Mouse (Mus musculus) embryonic facial prominence, embryonic 15.5 days (tissue): ENCODE measurements around the gene Aunip. TPM values are rescaled to one million over a fixed set of nuclear protein-coding genes. Genes with fewer than 3 reads are reported as not detected.

ENCODE experiments used
- ATAC-seq: fragments of 200-750 bp; cut with Nextera tagmentation; 2 replicates; pipeline ENCODE4 v1.8.0; 2017; ENCODE audit warnings: low read depth, moderate TSS enrichment; ENCODE audit not compliant: insufficient number of reproducible peaks, low FRiP score, low TSS enrichment
- H3K27ac ChIP-seq: fragments of 300-500 bp; sonication (generic); replicated peaks from 2 replicates; pipeline ENCODE4 v1.5.1; 2015; ENCODE audit warnings: mild to moderate bottlenecking, inconsistent platforms
- H3K27me3 ChIP-seq: fragments of 300-500 bp; sonication (generic); 2 replicates; pipeline ENCODE4 v1.6.1; 2015; ENCODE audit warnings: inconsistent platforms
- H3K36me3 ChIP-seq: fragments of 300-500 bp; sonication (generic); 2 replicates; pipeline ENCODE4 v1.6.1; 2015; ENCODE audit warnings: mild to moderate bottlenecking, inconsistent platforms
- H3K4me1 ChIP-seq: fragments of 300-500 bp; sonication (generic); 2 replicates; pipeline ENCODE4 v1.6.1; 2015; ENCODE audit warnings: inconsistent platforms
- H3K4me2 ChIP-seq: fragments of 300-500 bp; sonication (generic); replicated peaks from 2 replicates; pipeline ENCODE4 v1.6.1; 2015; ENCODE audit warnings: mild to moderate bottlenecking, inconsistent platforms
- H3K4me3 ChIP-seq: fragments of 300-500 bp; sonication (generic); replicated peaks from 2 replicates; pipeline ENCODE4 v1.5.1; 2015; ENCODE audit warnings: mild to moderate bottlenecking, inconsistent platforms
- H3K9ac ChIP-seq: fragments of 300-500 bp; sonication (generic); 2 replicates; pipeline ENCODE4 v1.6.1; 2015; ENCODE audit warnings: inconsistent platforms
- H3K9me3 ChIP-seq: fragments of 300-500 bp; sonication (generic); replicated peaks from 2 replicates; pipeline ENCODE4 v1.6.1; 2016; ENCODE audit warnings: inconsistent platforms
- WGBS: fragments of 180-500 bp; shearing (Covaris S2); methylation state at CpG from one replicate; pipeline ENCODE4 v1.1.7; 2015; 5-methylcytosine and 5-hydroxymethylcytosine counted together
- polyA plus RNA-seq: library from polyadenylated mRNA; unstranded; fragments of >200 nt; fragmentation: Nextera tagmentation; extraction: Ambion mirVana; gene quantifications from 2 replicates; pipeline ENCODE4 v1.2.1, GENCODE M21; 2015

The Aunip gene
- polyA plus RNA-seq, 1 experiment from 2014 or later, result 8.9 TPM

DNA sequence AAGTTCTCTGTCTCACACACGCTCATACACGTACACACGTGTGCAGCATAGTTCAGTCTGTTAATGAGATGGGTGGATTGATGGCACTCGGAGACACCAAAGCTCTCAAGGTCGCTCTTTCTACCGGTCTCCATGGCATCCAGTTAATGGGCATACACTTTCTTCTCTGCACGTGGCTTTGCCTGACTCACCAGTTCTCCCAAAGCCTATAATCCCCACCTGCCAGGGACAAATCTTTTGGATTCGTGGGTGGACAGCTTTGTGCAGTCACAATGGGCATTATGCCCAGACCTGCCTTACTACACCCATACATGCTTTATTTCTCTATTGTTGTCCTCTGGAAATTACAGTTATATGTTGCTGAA is 25.0 kb downstream of the Aunip start:
- Histone ChIP-seq H3K4me1 (peaks cover 26% of the 10 kb centered on the region), H3K27ac (peak overlapping the region; percentile 93), H3K9me3 (no peaks in the 10 kb centered on the region), H3K4me3 (peak overlapping the region; percentile 98), H3K36me3 (peaks cover 38% of the 10 kb centered on the region), H3K27me3 (no peaks in the 10 kb centered on the region), H3K9ac (peak overlapping the region; percentile 80; the same call in 1 of the 2 replicates), H3K4me2 (peak overlapping the region; percentile 95)
- no peak; the same call in 1 of the 2 replicates for ATAC-seq
- WGBS, result 7% methylated on average over 8 of the region's 8 CpGs

DNA sequence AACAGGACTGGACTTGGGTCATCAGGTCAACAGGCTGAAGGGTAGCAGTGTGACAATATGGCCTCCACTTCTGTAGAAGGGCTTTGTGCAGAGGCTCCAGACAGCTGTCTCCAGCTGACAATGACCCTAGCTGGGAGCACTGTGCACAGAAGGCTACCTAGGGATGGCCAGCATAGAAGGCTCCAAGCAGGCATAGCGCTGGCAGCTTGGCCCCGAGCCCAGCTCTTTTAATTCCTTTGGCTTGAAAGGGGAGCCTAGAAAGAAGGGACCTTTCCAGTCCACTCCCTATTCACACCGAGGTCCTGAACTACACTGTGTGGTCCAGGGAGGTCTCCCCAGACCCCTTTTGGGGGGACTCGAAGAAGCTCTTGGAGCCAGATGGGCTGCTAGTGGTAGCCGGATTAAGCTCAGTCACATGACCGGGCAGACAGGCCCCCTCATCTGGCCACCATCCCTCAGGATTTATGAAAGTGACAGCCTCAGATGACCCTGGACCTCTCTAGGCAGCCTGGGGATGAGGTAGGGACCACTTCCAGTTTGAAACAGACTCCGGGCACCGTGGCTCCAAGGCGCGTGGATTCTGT is 28.3 kb downstream of the Aunip start:
- H3K4me2 ChIP-seq, result no peak overlapping the region
- no peaks in the 10 kb centered on the region for H3K27me3 ChIP-seq
- H3K9me3 ChIP-seq, result no peaks in the 10 kb centered on the region
- peaks cover 45% of the 10 kb centered on the region for H3K36me3 ChIP-seq
- H3K4me1 ChIP-seq, result peaks cover 11% of the 10 kb centered on the region
- WGBS, result 79% methylated on average over 10 of the region's 10 CpGs
- no peak overlapping the region for H3K27ac ChIP-seq
- no peak for ATAC-seq
- H3K4me3 ChIP-seq, result no peak overlapping the region
- no peak overlapping the region for H3K9ac ChIP-seq

DNA sequence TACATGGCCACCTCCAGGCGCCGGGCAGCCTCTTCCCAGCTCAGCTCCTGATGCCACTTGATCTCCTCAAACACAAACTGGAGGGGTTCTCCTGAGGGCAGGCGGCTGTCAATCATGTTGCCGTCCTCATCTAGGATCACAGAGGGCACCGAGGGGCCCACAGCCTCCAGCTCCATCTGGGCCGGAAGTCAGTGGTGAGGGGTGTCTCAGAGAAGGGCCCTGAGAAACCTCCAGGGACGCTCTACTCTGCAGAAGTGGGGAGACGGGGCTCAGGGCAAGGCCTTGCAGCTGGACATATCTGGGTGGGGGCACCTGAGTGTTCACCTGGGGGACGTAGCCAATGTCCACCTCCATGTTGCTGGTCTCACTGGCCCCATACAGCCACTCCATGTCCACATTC is 31.9 kb downstream of the Aunip start:
- H3K9ac ChIP-seq, result no peak overlapping the region
- H3K4me2 ChIP-seq, result no peak overlapping the region
- no peak for ATAC-seq
- H3K9me3 ChIP-seq, result no peaks in the 10 kb centered on the region
- H3K4me3 ChIP-seq, result no peak overlapping the region
- 88% methylated on average over 9 of the region's 9 CpGs for WGBS
- peaks cover 67% of the 10 kb centered on the region for H3K36me3 ChIP-seq
- H3K27ac ChIP-seq, result no peak overlapping the region
- no peaks in the 10 kb centered on the region for H3K27me3 ChIP-seq
- H3K4me1 ChIP-seq, result peaks cover 8% of the 10 kb centered on the region

DNA sequence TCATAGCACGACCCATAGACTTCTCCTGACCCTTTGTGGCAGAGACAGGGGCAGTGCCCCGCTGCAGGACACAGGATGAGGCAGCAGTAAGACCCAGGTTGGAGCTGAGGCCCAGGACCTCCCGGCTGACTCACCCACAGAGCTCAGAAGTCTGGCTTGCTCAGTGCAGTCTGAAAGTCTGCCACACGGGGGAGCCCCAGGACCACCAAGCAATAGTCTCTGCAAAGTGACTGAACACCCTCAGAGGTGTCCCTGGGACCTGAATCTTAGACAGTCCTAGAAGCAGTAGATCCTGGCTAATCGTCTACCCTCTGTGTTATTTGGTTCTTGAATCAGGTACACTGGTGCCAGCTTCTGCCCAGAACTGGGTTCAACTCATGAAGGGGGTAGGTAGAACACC is 32.5 kb downstream of the Aunip start:
- Histone ChIP-seq H3K9me3 (no peaks in the 10 kb centered on the region), H3K36me3 (peaks cover 66% of the 10 kb centered on the region), H3K4me3 (no peak overlapping the region), H3K9ac (no peak overlapping the region), H3K27ac (no peak overlapping the region), H3K27me3 (no peaks in the 10 kb centered on the region), H3K4me2 (no peak overlapping the region), H3K4me1 (peaks cover 11% of the 10 kb centered on the region)
- 6% methylated on average over 5 of the region's 5 CpGs for WGBS
- ATAC-seq, result peak; percentile 55; the same call in 1 of the 2 replicates

DNA sequence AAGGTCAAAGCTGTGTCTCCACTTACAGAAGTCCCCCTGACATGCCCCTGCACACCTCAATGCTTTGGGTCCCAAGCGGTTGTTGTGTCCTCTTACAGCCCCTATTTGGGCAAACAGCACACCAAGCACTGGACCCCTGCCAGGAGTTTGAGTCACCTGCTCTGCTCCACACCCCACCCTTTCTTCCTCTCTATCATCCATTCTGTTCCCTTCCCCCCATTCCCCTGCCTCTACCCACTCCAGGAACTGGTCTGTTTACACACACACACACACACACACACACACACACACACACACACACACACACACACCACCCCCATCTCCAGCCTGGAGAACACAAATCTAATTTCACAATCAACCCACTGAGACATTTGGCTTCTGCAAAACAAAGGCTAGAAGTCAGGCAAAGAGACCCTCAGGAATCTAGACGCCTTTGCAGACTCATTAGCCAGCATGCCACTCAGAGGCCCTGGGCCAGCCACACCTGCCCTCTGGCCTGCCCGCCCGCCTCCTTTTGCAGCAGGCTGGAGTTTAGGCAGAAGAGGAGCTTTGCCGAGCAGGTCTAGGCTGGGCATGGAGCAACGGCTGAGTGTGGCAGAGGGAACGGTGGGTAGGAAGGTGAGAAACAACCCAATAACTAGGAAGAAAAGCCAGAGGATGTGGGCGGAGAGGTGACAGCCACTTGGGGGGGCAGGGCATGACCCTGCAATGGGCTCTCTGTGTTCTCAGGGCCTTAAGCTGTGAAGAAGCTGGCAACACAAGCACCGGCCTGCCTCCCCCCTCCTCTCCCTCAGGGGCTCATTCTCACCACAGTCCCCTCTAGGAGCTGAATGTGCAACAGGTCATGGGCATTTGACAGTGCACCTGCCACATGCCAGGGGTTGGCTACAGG is 36.3 kb downstream of the Aunip start:
- WGBS, result 56% methylated on average over 9 of the region's 9 CpGs
- H3K27me3 ChIP-seq, result no peaks in the 10 kb centered on the region
- H3K9me3 ChIP-seq, result 0 out of 2 replicates have a peak, but pooled peaks cover 4% of the 10 kb centered on the region
- H3K27ac ChIP-seq, result no peak overlapping the region
- H3K9ac ChIP-seq, result no peak overlapping the region
- no peak overlapping the region for H3K4me2 ChIP-seq
- ATAC-seq, result no peak
- peaks cover 28% of the 10 kb centered on the region for H3K4me1 ChIP-seq
- peaks cover 50% of the 10 kb centered on the region for H3K36me3 ChIP-seq
- H3K4me3 ChIP-seq, result no peak overlapping the region

DNA sequence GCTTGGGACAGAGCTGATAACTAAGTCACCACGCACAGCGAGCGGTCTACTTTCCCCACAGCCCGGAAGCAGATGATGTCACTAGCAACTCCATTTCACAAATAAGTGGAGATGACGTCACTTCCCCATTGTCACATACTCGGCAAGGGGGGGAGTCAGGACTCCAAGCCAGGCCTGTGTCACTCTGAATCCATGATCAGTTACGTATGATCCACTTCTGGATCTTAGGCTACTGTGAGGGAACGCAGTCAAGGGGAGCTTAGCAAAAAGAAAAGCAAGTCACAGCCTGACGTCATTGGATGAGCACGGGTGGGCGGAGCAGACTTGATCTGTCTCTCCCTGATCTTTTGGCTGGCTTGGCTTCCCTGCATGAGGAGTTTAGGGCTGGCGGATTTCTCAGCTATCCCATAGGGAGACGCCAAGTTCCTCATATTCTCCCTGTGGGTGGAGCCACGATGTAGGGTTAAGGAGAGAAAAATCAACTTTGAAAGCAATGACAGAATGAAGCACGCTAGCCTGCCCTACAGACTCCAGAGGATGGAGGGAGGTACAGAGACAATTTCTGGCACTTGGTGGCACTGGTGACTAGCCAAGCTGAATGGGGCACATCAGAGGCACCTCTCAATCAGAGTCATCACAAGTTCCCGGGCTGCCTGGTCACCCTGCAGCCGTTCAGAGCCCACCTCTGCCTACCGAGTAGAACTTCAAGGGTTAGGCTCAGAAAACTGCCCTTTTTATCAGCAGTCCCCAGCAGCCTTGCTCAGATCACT is 37.6 kb downstream of the Aunip start:
- Histone ChIP-seq H3K4me1 (peaks cover 33% of the 10 kb centered on the region), H3K9me3 (0 out of 2 replicates have a peak, but pooled peaks cover 4% of the 10 kb centered on the region), H3K4me3 (no peak overlapping the region), H3K4me2 (no peak overlapping the region), H3K36me3 (peaks cover 39% of the 10 kb centered on the region), H3K27me3 (no peaks in the 10 kb centered on the region), H3K27ac (no peak overlapping the region), H3K9ac (0 out of 2 replicates have a peak overlapping the region, but pooled peaks have one; percentile 0)
- no peak for ATAC-seq
- 62% methylated on average over 18 of the region's 18 CpGs for WGBS

DNA sequence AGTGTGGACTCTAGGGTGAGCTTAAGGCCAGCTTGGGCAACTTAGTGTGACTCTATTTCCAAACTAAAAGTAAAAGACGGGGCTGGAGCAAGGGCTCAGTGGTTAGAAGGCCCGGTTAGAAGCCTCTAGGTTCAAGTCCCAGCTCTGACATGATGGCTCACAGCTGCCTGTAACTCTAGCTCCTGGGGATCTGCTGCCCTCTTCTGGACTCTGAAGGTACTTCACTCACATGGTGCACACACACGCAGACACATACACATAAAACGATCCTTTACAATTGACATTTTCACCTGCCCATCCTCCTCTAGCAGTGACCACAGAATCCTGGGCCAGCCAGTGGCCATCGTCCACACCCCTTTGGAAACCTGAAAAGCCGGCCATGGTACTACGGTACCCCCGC is 39.1 kb downstream of the Aunip start:
- ATAC-seq, result no peak
- Histone ChIP-seq H3K4me2 (no peak overlapping the region), H3K36me3 (peaks cover 32% of the 10 kb centered on the region)

DNA sequence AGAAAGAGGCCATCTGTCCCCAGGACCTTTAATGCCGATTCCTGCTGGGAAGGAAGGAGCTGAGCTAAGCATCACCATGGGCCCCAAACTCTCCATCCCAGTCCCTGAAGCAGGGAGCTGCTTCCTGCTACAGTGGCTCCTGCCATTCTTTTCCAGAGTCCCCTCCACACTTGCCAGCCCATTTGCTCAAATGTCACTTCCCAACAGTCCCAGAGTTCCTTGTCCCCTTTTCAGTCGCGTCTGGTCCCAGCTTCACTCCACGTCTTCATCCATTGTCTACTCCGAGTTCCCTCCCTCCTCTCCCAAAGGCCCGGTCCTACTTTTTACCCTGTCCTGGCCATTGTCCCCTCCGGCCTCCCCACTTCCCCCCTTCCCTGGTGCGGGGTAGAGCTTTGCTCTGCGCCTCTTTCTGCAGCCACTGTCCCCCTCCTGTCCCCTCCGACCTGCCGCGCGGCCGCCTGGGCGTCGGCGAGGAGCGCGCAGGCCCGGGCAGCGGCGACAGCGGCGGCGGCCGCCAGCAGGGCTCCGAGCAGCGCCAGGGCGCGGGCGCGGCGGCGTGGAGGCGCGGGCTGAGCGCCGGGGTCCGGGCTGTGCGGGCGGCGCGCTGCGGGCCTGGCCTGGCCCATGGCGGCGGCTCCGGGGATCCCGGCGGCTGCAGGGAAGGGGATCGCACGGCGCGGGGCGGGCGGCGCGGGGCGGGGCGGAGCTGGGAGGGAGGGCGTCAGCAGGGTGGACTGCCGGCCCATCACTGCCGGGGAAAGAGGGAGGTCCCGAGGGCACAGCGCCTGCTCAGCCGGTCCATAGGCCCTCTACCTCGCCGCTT is 40.9 kb downstream of the Aunip start, which contains the start of gene Selenon:
Gene Selenon (minus strand): TSS at position 673 of the 823 bp plus-strand sequence.
- peak within 1 kb of the TSS; percentile 77 for H3K27ac ChIP-seq
- H3K9me3 ChIP-seq, result 0 out of 2 replicates have a peak, but pooled peaks cover 4% of the 10 kb centered on the region
- H3K4me3 ChIP-seq, result peak within 1 kb of the TSS; percentile 73
- H3K27me3 ChIP-seq, result no peaks in the 10 kb centered on the region
- peaks cover 33% of the 10 kb centered on the region for H3K4me1 ChIP-seq
- H3K4me2 ChIP-seq, result peak within 1 kb of the TSS; percentile 67
- peak within 1 kb of the TSS; percentile 88 for H3K9ac ChIP-seq
- H3K36me3 ChIP-seq, result peaks cover 25% of the 10 kb centered on the region
- peak; percentile 88 for ATAC-seq
- under 1% methylated on average over 50 of the region's 67 CpGs for WGBS

More for the DNA sequence above, 39.1 kb downstream of the Aunip start:
- H3K4me3 ChIP-seq, result no peak overlapping the region
- no peak overlapping the region for H3K27ac ChIP-seq
- H3K9me3 ChIP-seq, result 0 out of 2 replicates have a peak, but pooled peaks cover 4% of the 10 kb centered on the region
- 96% methylated on average over 8 of the region's 8 CpGs for WGBS
- no peaks in the 10 kb centered on the region for H3K27me3 ChIP-seq
- no peak overlapping the region for H3K9ac ChIP-seq
- peaks cover 33% of the 10 kb centered on the region for H3K4me1 ChIP-seq

DNA sequence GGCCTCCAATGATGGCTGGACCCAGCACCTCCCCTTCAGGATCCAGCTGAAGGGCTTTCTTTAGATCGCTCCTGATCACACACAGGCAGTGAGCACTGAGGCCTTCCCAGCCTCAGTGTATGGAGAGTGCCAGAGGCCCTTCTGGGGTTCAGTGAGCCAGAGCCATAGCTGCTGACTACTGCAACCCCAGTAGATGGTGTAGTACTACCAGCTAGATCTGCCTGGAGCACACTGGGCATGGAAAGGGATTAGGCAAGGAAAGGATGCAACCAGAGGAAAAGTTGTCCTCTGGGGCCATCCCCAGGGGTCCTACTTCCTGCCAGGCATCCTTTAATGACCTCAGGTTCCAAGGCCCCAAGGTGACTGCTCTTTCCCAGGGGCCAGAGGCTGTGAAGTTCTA is 42.8 kb downstream of the Aunip start:
- H3K27ac ChIP-seq, result no peak overlapping the region
- ATAC-seq, result no peak
- 79% methylated on average over 1 of the region's 1 CpGs for WGBS
- no peak overlapping the region for H3K4me3 ChIP-seq
- H3K27me3 ChIP-seq, result no peaks in the 10 kb centered on the region
- no peak overlapping the region for H3K9ac ChIP-seq
- peaks cover 14% of the 10 kb centered on the region for H3K36me3 ChIP-seq
- no peak overlapping the region for H3K4me2 ChIP-seq
- H3K4me1 ChIP-seq, result peaks cover 30% of the 10 kb centered on the region
- 0 out of 2 replicates have a peak, but pooled peaks cover 4% of the 10 kb centered on the region for H3K9me3 ChIP-seq

DNA sequence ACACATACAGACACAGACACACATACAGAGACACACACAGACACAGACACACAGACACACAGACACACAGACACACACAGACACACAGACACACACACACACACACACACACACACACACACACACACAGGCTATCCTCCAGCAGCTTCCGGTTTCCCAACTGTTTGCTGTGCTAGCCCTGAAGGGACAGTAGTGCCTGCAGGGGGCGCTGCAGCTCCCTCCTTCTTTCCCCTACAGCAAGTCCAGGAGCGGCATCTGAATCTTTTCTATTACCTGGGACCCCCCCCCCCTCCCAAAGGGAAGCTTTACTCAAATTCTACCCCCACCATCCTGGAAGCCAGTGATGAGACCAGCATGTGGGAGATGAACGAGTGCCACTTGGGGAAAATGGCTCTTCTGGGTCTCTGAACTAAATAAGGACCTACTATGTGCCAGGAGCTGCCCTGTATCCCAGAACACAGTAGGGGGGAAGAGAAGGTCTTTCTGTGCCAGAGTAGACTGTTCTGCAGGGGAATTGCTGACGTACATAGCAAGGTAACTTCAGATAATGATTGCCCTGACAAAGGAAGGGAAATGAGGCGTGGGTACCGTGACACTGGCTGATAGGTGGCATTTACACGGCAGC is 45.3 kb downstream of the Aunip start:
- Histone ChIP-seq H3K36me3 (no peaks in the 10 kb centered on the region), H3K4me3 (no peak overlapping the region), H3K27me3 (no peaks in the 10 kb centered on the region), H3K9me3 (no peaks in the 10 kb centered on the region), H3K4me2 (no peak overlapping the region), H3K9ac (no peak overlapping the region), H3K27ac (no peak overlapping the region), H3K4me1 (peaks cover 26% of the 10 kb centered on the region)
- WGBS, result 69% methylated on average over 7 of the region's 8 CpGs
- no peak for ATAC-seq
